Mouse (Mus musculus) G1E (cell line): ENCODE results near the gene Pla2g1b.

ENCODE experiments used
- CTCF ChIP-seq: IDR thresholded peaks from 2 replicates; pipeline ENCODE4 v1.5.1; 2012; ENCODE audit warnings: low read depth, low read length, inconsistent platforms, mixed read lengths
- GATA2 ChIP-seq: IDR thresholded peaks from 2 replicates; pipeline ENCODE4 v1.6.1; 2012; ENCODE audit warnings: low read depth, low read length, inconsistent platforms, borderline replicate concordance

DNA sequence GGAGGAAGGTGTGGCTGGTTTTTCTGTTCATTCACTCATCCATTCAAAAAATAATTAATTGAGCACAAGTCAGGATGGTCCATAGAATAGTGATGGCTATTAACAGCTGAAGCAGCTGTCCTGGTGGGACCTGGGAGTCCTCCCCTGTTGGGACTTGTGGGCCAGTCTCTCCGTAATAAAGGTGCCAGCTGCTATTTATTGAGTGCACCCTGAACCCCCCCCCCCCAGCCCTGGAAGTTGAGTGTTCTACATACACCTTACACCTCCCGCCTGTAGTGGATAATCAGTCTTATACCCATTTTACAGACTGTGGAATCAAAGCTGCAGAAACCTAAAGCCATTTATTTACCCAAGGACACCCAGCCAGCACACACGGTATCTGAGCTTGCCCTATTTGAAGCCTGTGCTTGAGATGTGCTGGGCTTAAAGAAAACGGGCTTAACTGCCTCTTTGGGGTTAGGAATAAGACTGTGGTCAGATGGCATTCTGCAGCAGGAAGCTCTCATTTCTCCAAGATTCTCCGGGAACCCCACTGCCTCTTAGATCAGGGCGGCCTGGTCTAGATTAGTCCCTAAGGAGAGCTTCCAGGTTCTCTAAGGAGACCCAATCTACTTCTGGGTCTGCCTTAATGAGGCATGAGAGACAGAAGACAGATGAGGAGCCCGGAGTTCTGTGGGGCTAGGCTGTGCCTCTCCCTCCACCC lies 28.7 kb upstream of the Pla2g1b start:
- TF ChIP-seq CTCF, result no peak
- TF ChIP-seq GATA2, result no peak
